Mouse (Mus musculus) liver, embryonic 13.5 days (tissue): Measurements from ENCODE around the gene Grm8. TPM values are rescaled to one million over a fixed set of nuclear protein-coding genes. Genes with fewer than 3 reads are reported as not detected.

Source experiments
- ATAC-seq: fragments of 200-750 bp; cut with Nextera tagmentation; 2 replicates; pipeline ENCODE4 v1.8.0; 2017; ENCODE audit warnings: low read depth, mild to moderate bottlenecking, moderate number of reproducible peaks, moderate library complexity
- DNase-seq: peaks from one replicate; pipeline ENCODE4 v3.0.0; 2022
- H3K27ac ChIP-seq: fragments of 300-500 bp; sonication (generic); 2 replicates; pipeline ENCODE4 v1.5.1; 2015; ENCODE audit warnings: moderate library complexity, mild to moderate bottlenecking, inconsistent platforms
- H3K27me3 ChIP-seq: fragments of 300-500 bp; sonication (generic); 2 replicates; pipeline ENCODE4 v1.6.1; 2015; ENCODE audit warnings: mild to moderate bottlenecking, inconsistent platforms
- H3K36me3 ChIP-seq: fragments of 300-500 bp; sonication (generic); 2 replicates; pipeline ENCODE4 v1.6.1; 2015; ENCODE audit warnings: mild to moderate bottlenecking, inconsistent platforms
- H3K4me1 ChIP-seq: fragments of 300-500 bp; sonication (generic); replicated peaks from 2 replicates; pipeline ENCODE4 v1.6.1; 2015; ENCODE audit warnings: inconsistent platforms
- H3K4me2 ChIP-seq: fragments of 300-500 bp; sonication (generic); 2 replicates; pipeline ENCODE4 v1.6.1; 2015; ENCODE audit warnings: inconsistent platforms, mild to moderate bottlenecking, moderate library complexity
- H3K4me3 ChIP-seq: fragments of 300-500 bp; sonication (generic); replicated peaks from 2 replicates; pipeline ENCODE4 v1.5.1; 2015; ENCODE audit warnings: mild to moderate bottlenecking, inconsistent platforms
- H3K9ac ChIP-seq: fragments of 300-500 bp; sonication (generic); 2 replicates; pipeline ENCODE4 v1.6.1; 2015; ENCODE audit warnings: mild to moderate bottlenecking, inconsistent platforms
- H3K9me3 ChIP-seq: fragments of 300-500 bp; sonication (generic); replicated peaks from 2 replicates; pipeline ENCODE4 v1.6.1; 2016; ENCODE audit warnings: inconsistent platforms
- WGBS: fragments of 180-500 bp; shearing (Covaris S2); methylation state at CpG from one replicate; pipeline ENCODE4 v1.1.7; 2015; ENCODE audit not compliant: insufficient replicate concordance; 5-methylcytosine and 5-hydroxymethylcytosine counted together
- polyA plus RNA-seq: library from polyadenylated mRNA; unstranded; fragments of >200 nt; fragmentation: Nextera tagmentation; extraction: Ambion mirVana; gene quantifications from 2 replicates; pipeline ENCODE4 v1.2.1, GENCODE M21; 2015

Gene Grm8
- 0.05 TPM in 1 of 2 replicates, not detected in the other for polyA plus RNA-seq

DNA sequence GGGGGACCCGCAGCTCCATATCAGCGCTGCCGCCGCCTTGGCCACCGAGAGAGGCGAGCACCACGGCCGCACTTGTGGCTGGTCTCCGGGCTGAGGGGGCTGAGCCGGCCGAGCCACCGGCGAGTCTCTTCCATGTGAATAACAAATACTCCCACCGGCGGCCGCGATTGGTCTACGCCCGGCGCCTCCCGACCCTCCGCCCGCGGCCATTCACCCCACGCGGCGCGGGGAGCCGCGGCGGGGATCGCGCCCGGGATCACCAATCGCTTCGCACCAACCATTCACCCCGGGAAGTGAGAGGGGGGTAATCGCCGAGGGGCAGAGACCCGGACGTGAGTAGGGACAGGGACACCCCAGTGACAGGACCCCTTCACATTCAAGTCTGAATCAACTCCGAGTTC, at the start of gene Grm8:
Gene Grm8 (minus strand): TSS at position 178 of the 401 bp plus-strand sequence.
- no peak for ATAC-seq
- Histone ChIP-seq H3K4me1 (peaks cover 15% of the 10 kb centered on the region), H3K9me3 (no peaks in the 10 kb centered on the region), H3K27ac (no peak within 1 kb of the TSS), H3K9ac (peak within 1 kb of the TSS; percentile 39; the same call in 1 of the 2 replicates), H3K4me3 (peak within 1 kb of the TSS; percentile 53), H3K27me3 (peaks cover 78% of the 10 kb centered on the region), H3K36me3 (no peaks in the 10 kb centered on the region), H3K4me2 (peak within 1 kb of the TSS; percentile 75)
- WGBS: under 1% methylated on average over 42 of the region's 42 CpGs
- DNase-seq: no peak

DNA sequence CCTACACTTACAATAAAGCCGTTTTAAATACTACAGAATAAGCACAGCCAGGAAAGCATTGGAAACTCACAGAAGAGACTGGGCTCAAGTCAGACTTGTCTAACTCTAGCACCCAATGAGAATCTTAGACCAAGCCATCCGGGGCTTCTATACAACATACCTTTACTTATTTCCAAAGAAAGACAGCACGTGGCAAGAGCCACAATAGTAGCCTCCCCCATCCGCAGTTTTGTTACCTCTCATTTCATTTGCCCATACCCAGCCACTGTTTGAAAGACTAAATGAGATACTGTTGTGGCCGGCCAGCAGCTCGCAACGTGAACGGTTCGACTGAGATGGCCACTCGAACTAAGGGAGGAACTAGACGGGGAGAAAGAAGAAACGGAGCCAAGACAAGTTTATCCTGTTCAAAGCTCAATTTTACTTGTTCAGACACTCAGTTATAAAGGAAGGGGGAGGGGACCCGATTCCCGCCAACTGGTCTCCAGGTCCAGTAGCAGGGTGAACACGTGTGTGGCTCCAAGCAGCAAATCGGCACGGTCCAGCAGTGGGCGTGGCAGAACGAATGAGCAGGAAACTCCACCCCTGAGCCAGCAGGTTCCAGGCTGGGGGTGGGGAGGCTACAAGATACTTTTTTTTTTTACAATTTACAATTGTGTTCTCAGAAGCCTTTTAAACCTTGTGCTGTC, 35.0 kb upstream of the Grm8 start:
- no peaks in the 10 kb centered on the region for H3K9me3 ChIP-seq
- ATAC-seq (no peak), DNase-seq (peak; percentile 3)
- 56% methylated on average over 19 of the region's 19 CpGs for WGBS
- no peak overlapping the region for H3K4me3 ChIP-seq
- H3K27me3 ChIP-seq: no peaks in the 10 kb centered on the region
- H3K27ac ChIP-seq: no peak overlapping the region
- no peaks in the 10 kb centered on the region for H3K36me3 ChIP-seq
- no peak overlapping the region for H3K9ac ChIP-seq
- H3K4me1 ChIP-seq: no peaks in the 10 kb centered on the region
- H3K4me2 ChIP-seq: 0 out of 2 replicates have a peak overlapping the region, but pooled peaks have one; percentile 9

DNA sequence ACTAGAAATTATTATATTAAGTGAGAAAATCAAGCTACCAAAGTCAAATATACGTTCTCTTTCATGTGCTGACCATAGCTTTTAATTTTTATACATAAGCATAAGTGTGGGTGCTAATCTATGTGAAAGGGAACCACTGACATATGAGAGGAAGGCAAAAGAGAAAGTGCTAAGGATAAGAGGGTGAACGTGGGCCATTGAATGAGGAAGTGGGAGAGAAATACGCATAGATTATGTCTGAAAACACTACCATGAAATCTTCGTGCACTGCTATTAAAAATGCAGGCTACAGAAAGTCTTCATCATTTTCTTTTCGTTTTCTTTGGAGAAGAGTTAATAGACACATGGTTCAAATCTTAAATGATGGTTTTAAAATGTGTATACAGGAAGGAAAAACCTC, 25.4 kb upstream of the Grm8 start:
- Histone ChIP-seq H3K9ac (no peak overlapping the region), H3K4me1 (no peaks in the 10 kb centered on the region), H3K4me3 (no peak overlapping the region), H3K4me2 (no peak overlapping the region), H3K36me3 (no peaks in the 10 kb centered on the region), H3K9me3 (no peaks in the 10 kb centered on the region), H3K27ac (no peak overlapping the region), H3K27me3 (no peaks in the 10 kb centered on the region)
- 36% methylated on average over 5 of the region's 5 CpGs for WGBS
- no peak for DNase-seq
- ATAC-seq: no peak

- no peaks in the 10 kb centered on the region for H3K4me1 ChIP-seq
- 54% methylated on average over 6 of the region's 6 CpGs for WGBS
- H3K36me3 ChIP-seq: no peaks in the 10 kb centered on the region
- H3K9ac ChIP-seq: no peak overlapping the region
- DNase-seq: no peak
- no peak overlapping the region for H3K4me2 ChIP-seq
- no peaks in the 10 kb centered on the region for H3K27me3 ChIP-seq
- H3K4me3 ChIP-seq: no peak overlapping the region
- H3K27ac ChIP-seq: no peak overlapping the region
- no peak for ATAC-seq
- no peaks in the 10 kb centered on the region for H3K9me3 ChIP-seq
These were observed 11.5 kb upstream of the Grm8 start for GRCm38 (mm10) chr6:28146445-28146844.

DNA sequence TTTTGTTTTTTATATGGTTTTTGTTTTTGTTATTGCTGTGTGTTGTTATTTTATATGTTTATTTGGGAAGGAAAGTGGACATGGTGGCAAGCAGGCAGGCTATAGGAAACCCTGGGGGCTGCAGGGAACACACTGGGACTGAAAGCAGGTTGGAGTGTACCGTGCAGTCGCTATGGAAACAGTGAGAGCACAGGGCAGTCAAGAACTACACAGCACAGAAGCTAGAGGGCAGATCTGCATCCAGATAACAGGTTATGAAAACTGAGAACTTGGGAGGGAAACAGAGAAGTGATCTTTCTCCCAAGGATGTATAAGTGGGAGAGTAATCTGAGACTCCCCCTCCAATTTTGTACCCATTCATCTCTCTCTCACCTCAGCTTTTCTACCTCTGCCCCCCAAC, 7.4 kb upstream of the Grm8 start:
- H3K36me3 ChIP-seq: no peaks in the 10 kb centered on the region
- no peak overlapping the region for H3K4me2 ChIP-seq
- no peak overlapping the region for H3K4me3 ChIP-seq
- H3K4me1 ChIP-seq: no peaks in the 10 kb centered on the region
- WGBS: 15% methylated on average over 2 of the region's 2 CpGs
- peaks cover 10% of the 10 kb centered on the region for H3K27me3 ChIP-seq
- ATAC-seq (no peak), DNase-seq (no peak)
- H3K9ac ChIP-seq: no peak overlapping the region
- no peak overlapping the region for H3K27ac ChIP-seq
- no peaks in the 10 kb centered on the region for H3K9me3 ChIP-seq

- ATAC-seq: peak; percentile 87
- Histone ChIP-seq H3K9me3 (no peaks in the 10 kb centered on the region), H3K4me3 (peak overlapping the region; percentile 53), H3K36me3 (no peaks in the 10 kb centered on the region), H3K4me1 (peaks cover 15% of the 10 kb centered on the region), H3K9ac (peak overlapping the region; percentile 39; the same call in 1 of the 2 replicates), H3K4me2 (peak overlapping the region; percentile 75), H3K27ac (no peak overlapping the region), H3K27me3 (peaks cover 74% of the 10 kb centered on the region)
- peak; percentile 52 for DNase-seq
- under 1% methylated on average over 37 of the region's 37 CpGs for WGBS
These were observed 644 bp upstream of the Grm8 start for GRCm38 (mm10) chr6:28135411-28136233.

GRCm38 (mm10) chr6:28134251-28134801, 652 bp downstream of the Grm8 start:
- H3K27ac ChIP-seq: no peak overlapping the region
- H3K4me2 ChIP-seq: peak overlapping the region; percentile 75
- H3K4me1 ChIP-seq: peaks cover 15% of the 10 kb centered on the region
- no peaks in the 10 kb centered on the region for H3K9me3 ChIP-seq
- peak overlapping the region; percentile 53 for H3K4me3 ChIP-seq
- WGBS: 3% methylated on average over 20 of the region's 20 CpGs
- no peak for ATAC-seq
- peaks cover 82% of the 10 kb centered on the region for H3K27me3 ChIP-seq
- H3K36me3 ChIP-seq: no peaks in the 10 kb centered on the region
- no peak overlapping the region for H3K9ac ChIP-seq
- no peak for DNase-seq

DNA sequence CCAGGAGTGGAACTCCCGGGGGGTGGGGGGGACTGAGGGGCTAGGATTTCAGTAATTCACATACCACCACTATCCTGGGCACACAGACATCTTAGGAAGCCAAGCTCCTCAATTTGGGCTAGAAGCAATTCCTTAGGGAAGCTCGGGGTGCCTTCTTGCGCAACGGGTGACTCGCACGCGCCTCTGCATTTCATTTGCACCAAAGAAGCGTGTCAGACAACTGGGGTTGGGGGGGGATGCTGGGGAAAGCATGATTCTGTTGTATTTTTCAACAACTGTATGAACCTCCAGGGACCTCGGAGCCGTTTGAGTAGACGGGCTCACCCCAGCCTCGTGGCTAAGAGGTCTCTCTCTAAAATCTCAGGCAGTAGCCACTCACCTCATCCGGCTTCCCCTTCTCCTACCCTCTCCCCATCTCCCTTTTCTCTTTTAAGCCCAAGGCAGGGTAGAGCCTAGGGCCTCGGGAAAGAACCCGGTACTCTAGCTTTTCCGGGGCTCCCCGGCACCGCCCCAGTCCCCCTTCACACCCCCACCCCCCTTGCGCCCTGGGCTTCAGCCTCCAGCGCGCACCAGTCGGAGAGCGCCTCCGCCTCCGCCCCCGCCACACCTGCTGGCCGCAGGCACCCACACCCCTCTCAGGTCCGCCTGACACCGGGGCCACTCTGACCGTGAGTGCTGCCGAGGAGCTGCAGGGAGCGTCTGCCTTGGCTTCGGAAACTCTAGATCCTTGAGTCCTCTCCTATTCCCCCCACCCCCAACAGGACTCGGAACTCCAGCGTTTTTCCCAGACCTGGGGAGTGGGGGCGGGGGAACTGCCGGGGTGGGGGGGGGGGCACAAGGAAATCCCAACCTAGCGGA, 1.5 kb downstream of the Grm8 start:
- no peak overlapping the region for H3K9ac ChIP-seq
- ATAC-seq: no peak
- peaks cover 15% of the 10 kb centered on the region for H3K4me1 ChIP-seq
- H3K4me2 ChIP-seq: peak overlapping the region; percentile 8; the same call in 1 of the 2 replicates
- no peaks in the 10 kb centered on the region for H3K36me3 ChIP-seq
- WGBS: 3% methylated on average over 36 of the region's 38 CpGs
- H3K27ac ChIP-seq: no peak overlapping the region
- no peaks in the 10 kb centered on the region for H3K9me3 ChIP-seq
- DNase-seq: no peak
- H3K27me3 ChIP-seq: peaks cover 77% of the 10 kb centered on the region
- no peak overlapping the region for H3K4me3 ChIP-seq

DNA sequence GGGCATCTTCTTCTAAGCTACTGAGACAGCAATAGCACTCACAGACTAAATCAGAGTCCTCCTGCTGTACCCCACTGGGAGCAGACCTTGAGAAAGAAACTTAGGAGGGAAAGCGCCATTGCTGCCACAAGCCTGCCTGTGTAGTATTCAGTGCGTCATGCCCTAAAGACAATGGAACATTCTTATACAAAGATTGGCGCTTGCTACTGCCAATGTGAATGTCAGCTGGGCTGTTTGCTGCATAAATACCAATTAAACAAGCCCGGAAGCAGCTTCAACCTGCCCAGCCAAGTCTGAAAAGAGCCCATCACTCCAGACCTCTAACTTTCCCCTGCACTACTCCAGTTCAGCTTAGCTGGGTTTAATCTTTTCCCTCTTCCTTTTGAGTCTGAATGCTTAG, 2.9 kb downstream of the Grm8 start:
- no peak overlapping the region for H3K27ac ChIP-seq
- peaks cover 71% of the 10 kb centered on the region for H3K27me3 ChIP-seq
- no peak overlapping the region for H3K4me3 ChIP-seq
- peaks cover 15% of the 10 kb centered on the region for H3K4me1 ChIP-seq
- H3K36me3 ChIP-seq: no peaks in the 10 kb centered on the region
- WGBS: 12% methylated on average over 4 of the region's 4 CpGs
- no peak overlapping the region for H3K9ac ChIP-seq
- H3K4me2 ChIP-seq: no peak overlapping the region
- DNase-seq: no peak
- no peaks in the 10 kb centered on the region for H3K9me3 ChIP-seq
- ATAC-seq: no peak

GRCm38 (mm10) chr6:28128871-28129270, 6.1 kb downstream of the Grm8 start:
- H3K9me3 ChIP-seq: no peaks in the 10 kb centered on the region
- peaks cover 46% of the 10 kb centered on the region for H3K27me3 ChIP-seq
- no peaks in the 10 kb centered on the region; the same call in 1 of the 2 replicates for H3K4me1 ChIP-seq
- ATAC-seq (no peak), DNase-seq (no peak)
- H3K27ac ChIP-seq: no peak overlapping the region
- H3K4me2 ChIP-seq: no peak overlapping the region
- H3K4me3 ChIP-seq: no peak overlapping the region
- no peak overlapping the region for H3K9ac ChIP-seq
- H3K36me3 ChIP-seq: no peaks in the 10 kb centered on the region
- 67% methylated on average over 4 of the region's 4 CpGs for WGBS

DNA sequence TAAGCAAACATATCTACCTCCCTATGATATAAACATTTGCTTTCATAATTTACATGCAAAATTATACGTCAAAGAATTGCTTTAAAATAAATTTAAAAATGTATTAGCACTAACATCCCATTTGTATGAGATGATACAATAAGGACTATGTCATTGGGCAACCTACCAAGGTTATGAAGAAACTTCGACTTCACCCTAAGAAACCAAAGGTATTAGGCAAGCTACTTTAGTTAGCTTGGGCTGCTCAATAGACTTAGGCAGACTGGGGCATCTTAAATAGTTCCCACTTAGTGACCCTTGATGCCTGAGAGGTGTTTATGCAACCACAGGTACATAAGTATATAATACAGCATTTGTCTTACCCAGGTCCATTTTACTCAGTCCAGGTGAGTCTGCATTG, 19.5 kb downstream of the Grm8 start:
- Histone ChIP-seq H3K27me3 (no peaks in the 10 kb centered on the region), H3K4me2 (no peak overlapping the region), H3K27ac (no peak overlapping the region), H3K36me3 (no peaks in the 10 kb centered on the region), H3K4me3 (no peak overlapping the region), H3K9me3 (no peaks in the 10 kb centered on the region), H3K9ac (no peak overlapping the region), H3K4me1 (no peaks in the 10 kb centered on the region)
- DNase-seq: no peak
- WGBS: 56% methylated on average over 2 of the region's 2 CpGs
- ATAC-seq: no peak
